Mouse (Mus musculus): Measurements from ENCODE around the gene Slc38a3. TPM values are rescaled to one million over a fixed set of nuclear protein-coding genes. Genes with fewer than 3 reads are reported as not detected.

Gene Slc38a3
- not detected in 2 replicates for total RNA-seq (2023)

DNA sequence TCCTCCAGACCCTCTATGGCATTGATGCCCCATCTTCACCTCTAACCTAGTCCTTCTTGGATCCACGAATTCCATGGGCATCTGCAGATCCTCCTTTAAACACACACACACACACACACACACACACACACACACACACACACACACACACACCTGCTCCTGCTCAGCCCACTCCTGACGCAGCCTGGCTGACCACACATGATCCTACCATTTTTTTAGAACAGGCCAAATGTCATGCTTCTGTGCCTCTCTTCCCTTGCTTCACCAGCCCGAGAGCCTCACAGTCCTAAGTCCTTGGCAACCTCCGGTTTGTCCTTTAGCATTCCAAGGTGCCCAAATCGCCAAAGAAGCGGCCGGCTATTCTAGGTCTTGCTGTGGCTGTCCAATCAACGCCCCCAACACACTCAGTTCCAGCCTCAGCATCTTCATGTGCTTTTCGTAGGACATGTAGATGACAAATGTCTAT, at the start of gene Slc38a3:
Gene Slc38a3, minus strand, starts transcription at position 51 of the 466 bp plus-strand sequence.

DNA sequence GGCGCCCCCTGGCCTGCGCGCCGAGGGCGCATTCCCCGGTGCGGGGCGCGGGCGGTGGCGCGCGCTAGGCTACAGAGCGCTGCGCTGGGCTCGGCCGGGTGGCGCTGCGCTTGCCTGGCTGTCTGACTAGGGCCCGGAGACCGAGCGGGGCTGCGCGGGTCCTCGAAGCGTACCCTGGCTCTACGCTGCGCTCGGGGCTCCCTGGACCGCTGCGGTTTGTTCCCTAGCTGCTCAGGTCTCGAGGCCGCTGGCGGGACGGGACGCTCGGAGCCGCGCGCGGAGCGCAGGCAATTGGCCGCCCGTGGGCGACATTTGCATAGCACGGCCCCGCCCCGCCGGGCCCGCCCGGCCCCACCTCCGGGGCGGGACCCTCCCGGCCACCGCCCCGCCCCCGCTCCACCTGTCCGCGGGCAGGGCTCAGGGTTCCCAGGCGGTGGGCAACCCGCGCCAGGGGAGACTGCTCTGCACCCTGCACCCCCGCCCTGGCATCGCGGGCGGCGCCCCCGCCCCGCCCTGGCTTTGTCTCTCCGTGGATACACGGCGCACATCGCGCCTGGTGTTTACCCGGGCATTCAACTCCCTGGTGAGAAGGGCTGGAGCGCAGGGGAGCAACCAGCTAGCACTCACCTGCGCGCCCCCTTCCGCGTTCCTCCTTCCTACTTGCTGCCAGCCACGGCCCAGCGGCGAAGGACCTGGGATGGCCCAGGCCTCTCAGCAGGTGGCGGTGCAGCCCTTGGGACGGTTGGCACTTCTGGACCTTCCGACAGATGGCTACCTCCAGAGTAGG, 40.6 kb upstream of the Slc38a3 start, which contains the start of gene Sema3f:
Gene Sema3f, minus strand, starts transcription at position 779 of the 787 bp plus-strand sequence.

DNA sequence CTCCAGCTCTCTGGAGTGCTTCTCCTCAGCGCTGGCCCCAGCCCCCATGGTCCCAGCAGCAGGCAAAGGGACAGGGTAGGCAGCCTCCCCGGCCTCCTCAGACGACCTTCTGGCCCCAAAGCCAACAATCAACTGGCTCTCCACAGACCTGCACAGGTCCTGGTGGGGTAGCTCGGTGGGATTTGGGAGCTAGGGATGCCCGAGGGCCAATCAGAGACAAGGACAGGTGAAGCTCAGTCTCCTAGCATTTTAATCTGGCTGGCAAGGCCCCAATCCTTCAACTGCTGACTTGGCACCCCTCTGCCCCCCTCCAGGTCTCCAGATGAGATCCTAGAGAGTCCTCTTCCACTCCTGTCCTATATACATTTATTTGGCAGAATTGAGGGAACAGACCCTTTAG, 10.2 kb upstream of the Slc38a3 start, which contains the start of gene Gnat1:
Gene Gnat1, minus strand, starts transcription at position 212 of the 400 bp plus-strand sequence.

DNA sequence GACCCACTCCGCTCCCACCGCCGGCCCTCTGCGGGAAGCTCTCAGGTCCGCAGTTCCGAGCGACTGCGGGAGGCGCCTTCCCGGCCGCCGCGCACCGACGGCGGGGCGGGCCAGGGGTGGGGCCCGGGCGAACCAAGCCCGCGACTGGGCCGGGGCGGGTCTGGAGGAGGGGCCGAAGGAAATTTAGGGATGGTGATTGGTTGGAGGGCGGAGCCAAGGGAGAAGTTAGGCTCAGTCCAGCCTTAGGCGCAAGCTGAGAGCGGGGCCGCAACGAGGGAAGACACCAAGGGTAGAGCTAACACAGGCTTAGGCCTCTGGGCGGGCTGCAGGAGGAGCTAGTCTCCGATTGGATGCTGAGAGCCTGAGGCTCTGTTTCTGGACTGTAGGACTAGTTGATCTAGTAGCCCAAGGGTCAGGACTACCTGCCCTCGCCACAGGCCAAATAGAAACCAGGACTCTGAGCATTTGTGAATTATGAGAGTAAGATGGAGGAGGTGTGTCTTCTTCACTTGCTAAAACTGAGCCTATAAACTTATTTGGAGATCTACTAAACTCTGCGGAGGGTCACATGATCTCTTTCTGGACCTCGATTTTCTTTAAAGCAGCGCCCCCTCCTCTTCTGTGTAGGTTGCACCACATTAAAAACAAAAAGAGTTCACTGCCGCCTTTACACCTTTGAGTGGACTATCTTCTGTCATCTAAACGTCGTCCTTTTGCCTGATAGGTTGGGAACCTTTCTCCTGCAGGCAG, 33.9 kb downstream of the Slc38a3 start, which contains the start of gene Gnai2:
Gene Gnai2, minus strand, starts transcription at position 89 of the 750 bp plus-strand sequence.

DNA sequence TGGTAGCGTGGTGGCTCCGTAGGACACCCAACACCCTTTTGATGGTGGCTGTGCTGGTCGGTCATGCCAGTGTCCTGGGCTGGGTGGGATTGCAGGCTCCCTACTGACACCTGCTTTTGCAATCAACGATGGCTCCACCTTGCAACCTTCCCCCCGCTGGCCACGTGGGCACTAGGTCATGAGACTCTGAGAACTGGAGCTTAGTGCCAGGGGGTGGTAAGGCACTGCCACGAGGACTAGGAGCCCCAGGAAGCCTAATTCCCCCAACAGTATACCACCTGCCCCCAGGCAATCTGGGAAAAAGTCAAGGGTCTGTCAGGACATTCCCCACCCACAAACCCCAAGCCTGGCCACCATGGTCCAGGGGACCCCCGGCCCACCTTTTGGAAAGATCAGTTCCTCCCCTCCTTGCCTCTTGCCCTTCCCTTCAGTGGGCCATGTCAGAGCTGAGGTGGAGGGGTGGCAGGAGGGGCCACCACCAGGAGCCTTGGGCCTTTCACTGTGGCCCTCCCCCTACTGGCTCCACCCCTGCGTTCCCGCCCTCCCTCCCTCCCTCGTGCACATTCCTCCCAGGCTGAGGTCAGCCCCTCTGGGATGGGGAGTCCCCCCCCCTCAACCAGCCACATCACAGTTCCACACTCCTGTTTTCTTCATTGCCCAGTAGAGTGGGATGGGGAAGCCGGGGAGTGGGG, 60.4 kb downstream of the Slc38a3 start, which contains the start of gene Sema3b:
Gene Sema3b, minus strand, starts transcription at position 489 of the 692 bp plus-strand sequence.

Other genes starting within 250 kb of the Slc38a3 start
- 15.2 and 21.1 TPM in 2 replicates for gene Tmem115, start 135.6 kb downstream of the Slc38a3 start, total RNA-seq (2023)
- 4.0 and 5.0 TPM in 2 replicates for gene Cyb561d2, start 127.3 kb downstream of the Slc38a3 start, total RNA-seq (2023)
- gene Nprl2, start 127.3 kb downstream of the Slc38a3 start, total RNA-seq (2023): 7.0 and 7.2 TPM in 2 replicates
- not detected in 2 replicates for gene Zmynd10, start 122.2 kb downstream of the Slc38a3 start, total RNA-seq (2023)
- 46.9 and 58.1 TPM in 2 replicates for gene Rassf1, start 118.0 kb downstream of the Slc38a3 start, total RNA-seq (2023)
- 6.6 and 6.7 TPM in 2 replicates for gene Tusc2, start 106.3 kb downstream of the Slc38a3 start, total RNA-seq (2023)
- 1.4 and 1.7 TPM in 2 replicates for gene Hyal2, start 101.6 kb downstream of the Slc38a3 start, total RNA-seq (2023)
- 1.2 and 2.2 TPM in 2 replicates for gene Hyal1, start 92.6 kb downstream of the Slc38a3 start, total RNA-seq (2023)
- 6.3 and 8.5 TPM in 2 replicates for gene Naa80, start 90.6 kb downstream of the Slc38a3 start, total RNA-seq (2023)
- gene Hyal3, start 88.7 kb downstream of the Slc38a3 start, total RNA-seq (2023): 0.57 and 1.3 TPM in 2 replicates
- 9.7 and 10.0 TPM in 2 replicates for gene Ifrd2, start 81.9 kb downstream of the Slc38a3 start, total RNA-seq (2023)
- gene Sema3b, start 60.3 kb downstream of the Slc38a3 start, total RNA-seq (2023): 0.27 TPM in 1 of 2 replicates, not detected in the other
- 1,061 and 1,167 TPM in 2 replicates for gene Gnai2, start 34.2 kb downstream of the Slc38a3 start, total RNA-seq (2023)
- not detected in 2 replicates for gene Gnat1, start 10.2 kb upstream of the Slc38a3 start, total RNA-seq (2023)
- gene Sema3f, start 40.9 kb upstream of the Slc38a3 start, total RNA-seq (2023): not detected in 2 replicates
- gene Rbm5, start 101.5 kb upstream of the Slc38a3 start, total RNA-seq (2023): 205 and 225 TPM in 2 replicates
- 49.9 and 76.4 TPM in 2 replicates for gene Rbm6, start 203.7 kb upstream of the Slc38a3 start, total RNA-seq (2023)
- 9.3 and 9.5 TPM in 2 replicates for gene Mon1a, start 218.6 kb upstream of the Slc38a3 start, total RNA-seq (2023)
- 0.29 and 0.69 TPM in 2 replicates for gene Mst1r, start 237.3 kb upstream of the Slc38a3 start, total RNA-seq (2023)

Data from neutrophil, adult 65 days (primary cell).